Mouse (Mus musculus) embryonic stem cell, embryonic (primary cell): ENCODE results near the gene Dph6.
"Not testable (repeated sequence)": the region's sequence is repeated elsewhere in the genome, so short reads cannot be mapped to it uniquely, and the experiment has no call there.

Experiments
- CTCF ChIA-PET, 4 experiments: fragments of 300-600 bp in 2 of 4; fragments of 350-600 bp in 2 of 4; sonication (Branson Sonifier 250); formaldehyde crosslinking; loops; one replicate each; lab custom pipeline; 2022; ENCODE audit warnings: inconsistent platforms in 2 of 4; lab: Charles Lee
- POLR2A ChIA-PET, 4 experiments: fragments of 300-600 bp in 2 of 4; fragments of 350-600 bp in 2 of 4; sonication (Branson Sonifier 250); formaldehyde crosslinking; loops; one replicate each; lab custom pipeline; 2022; ENCODE audit warnings: antibody characterized with exemption in 4 of 4, inconsistent platforms in 1 of 4; lab: Charles Lee

Dph6 gene

GRCm38 (mm10) chr2:114654365-114655239, at the start of gene Dph6:
Gene Dph6, minus strand, starts transcription at chr2:114654964.
- POLR2A ChIA-PET = interaction anchor here (0.6 to 1.5 kb wide), 11 partner anchors 10 to 806 kb away, joined by 3 to 9 read pairs (median 3); partner anchors contain the start of genes Arhgap11a (in 1 of the 4) and Zfp770 (in 1 of the 4)

DNA sequence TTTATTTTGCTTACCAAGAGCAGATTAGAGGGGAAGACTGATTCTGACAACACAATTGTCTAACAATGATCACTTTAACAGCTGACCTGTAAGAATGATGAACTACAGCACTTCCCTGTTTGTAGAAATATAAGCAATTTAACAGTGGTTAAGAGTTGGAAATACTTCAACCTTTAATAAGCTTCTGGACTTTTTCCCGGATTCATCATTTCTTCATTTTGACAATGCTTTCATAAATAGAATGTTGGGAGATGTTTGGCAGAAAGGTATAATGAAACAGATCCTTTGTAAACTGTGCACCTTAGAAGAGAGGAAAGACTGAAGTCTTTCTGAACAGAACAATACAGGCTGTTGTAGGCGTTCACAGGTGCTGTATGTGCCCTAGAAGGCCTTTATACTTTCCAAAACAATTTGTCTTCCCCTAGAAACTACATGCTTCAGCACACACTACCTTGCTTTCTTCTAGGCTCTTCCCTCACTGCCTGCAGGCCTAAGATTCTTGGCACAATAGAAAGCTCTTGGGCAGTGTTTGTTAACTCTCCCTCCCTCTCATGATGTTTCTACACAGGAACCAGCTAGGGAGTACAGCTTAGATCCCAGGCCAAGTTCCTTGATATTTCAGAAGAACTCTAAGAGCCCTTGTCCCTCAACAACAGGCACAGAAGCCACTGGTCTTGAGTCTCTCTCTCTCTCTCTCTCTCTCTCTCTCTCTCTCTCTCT, 46.4 kb upstream of the Dph6 start:
- CTCF ChIA-PET = no interaction called here
- POLR2A ChIA-PET = interaction anchor here in 2 of 4 experiments (0.6 to 1.0 kb wide), 2 partner anchors 46 to 443 kb away, joined by 4 read pairs; no protein-coding TSS in a partner anchor

More at GRCm38 (mm10) chr2:114654365-114655239, at the start of gene Dph6:
- CTCF ChIA-PET = no interaction called here

GRCm38 (mm10) chr2:114691607-114692006, 36.8 kb upstream of the Dph6 start:
- POLR2A ChIA-PET = no interaction called here
- CTCF ChIA-PET = no interaction called here

DNA sequence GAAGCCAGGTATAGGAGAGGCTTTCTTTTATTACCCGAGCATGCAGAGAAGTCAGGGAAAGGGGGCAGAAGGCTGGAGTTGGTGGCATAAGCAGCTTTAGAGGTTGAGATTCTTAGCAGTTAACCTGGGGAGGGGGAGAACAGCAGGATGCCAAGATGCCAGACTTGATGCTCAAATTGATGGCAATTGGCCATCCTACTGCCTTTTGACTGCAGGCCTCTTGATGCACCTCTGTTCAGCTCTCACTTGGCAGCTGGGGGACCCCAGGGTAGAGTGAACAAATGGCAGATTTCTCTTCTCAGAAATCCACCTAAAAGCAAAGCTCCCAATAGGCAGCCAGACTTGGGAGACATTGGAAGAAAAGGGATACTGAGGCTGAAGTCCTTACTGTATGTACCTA, 32.7 kb upstream of the Dph6 start:
- CTCF ChIA-PET = no interaction called here
- POLR2A ChIA-PET = interaction anchor here in 1 of 4 experiments (1.0 kb wide), 1 partner anchor 21 kb away, joined by 3 read pairs; no protein-coding TSS in a partner anchor

DNA sequence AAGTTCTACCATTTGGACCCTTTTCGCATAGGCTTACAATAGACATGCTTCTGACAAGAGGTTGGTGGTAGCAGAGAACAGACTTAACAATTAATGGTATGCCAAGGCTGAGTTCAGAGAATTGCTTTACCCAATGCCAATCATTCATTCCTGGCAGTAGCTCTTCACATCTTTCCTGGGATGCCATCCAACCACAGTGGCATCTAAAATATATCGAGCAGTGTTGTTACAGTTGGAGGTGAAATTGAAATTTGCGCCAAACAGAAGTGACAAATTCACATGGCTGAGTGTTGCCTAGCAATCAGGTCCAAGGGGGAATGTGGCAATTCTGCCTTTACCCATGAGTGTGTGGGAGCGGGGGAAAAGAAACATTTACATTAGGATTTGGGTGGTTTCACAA, 32.3 kb upstream of the Dph6 start:
- CTCF ChIA-PET = no interaction called here
- POLR2A ChIA-PET = interaction anchor here in 1 of 4 experiments (1.0 kb wide), 1 partner anchor 21 kb away, joined by 3 read pairs; no protein-coding TSS in a partner anchor

- ChIA-PET CTCF (no interaction called here), POLR2A (no interaction called here)
These were observed 19.1 kb upstream of the Dph6 start for GRCm38 (mm10) chr2:114673831-114674230.

DNA sequence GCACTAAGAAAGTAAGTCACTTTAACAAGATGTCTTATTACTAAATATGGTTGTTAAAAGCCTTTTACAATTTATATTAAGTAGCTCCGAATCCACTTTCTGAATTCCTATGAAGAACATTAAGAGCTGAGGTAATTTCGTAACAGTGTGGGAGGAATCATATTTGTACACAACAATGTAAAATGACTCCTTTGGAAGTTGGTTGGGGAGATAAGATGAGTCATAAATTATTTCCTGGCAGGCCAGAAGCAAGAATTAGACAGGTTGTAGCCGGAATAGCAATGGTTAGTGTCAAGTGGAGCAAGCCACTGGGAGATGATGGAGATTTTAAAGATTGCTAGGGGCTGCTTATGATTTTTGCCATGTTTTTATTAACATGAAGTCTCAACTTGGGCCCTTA, 16.2 kb upstream of the Dph6 start:
- ChIA-PET CTCF (no interaction called here), POLR2A (no interaction called here)

DNA sequence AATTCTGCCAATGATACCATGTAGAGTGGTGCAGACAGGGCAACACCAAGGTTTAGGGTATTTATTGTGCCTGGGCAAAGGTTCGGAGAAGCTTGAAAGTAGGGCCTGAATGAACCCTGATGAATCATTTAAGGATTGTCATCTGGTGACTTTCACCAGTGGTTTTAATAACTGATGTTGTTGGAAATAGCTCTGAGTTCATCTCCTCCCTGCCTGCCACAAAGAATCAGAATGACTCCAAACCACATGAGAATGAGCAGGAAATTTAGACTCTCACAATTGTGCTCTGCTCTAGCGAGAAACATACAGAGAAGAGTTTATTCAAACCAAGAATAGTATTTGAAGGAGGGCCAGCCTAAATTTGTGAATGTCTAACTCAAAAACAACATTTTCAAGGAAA, 4.2 kb upstream of the Dph6 start:
- POLR2A ChIA-PET = no interaction called here
- CTCF ChIA-PET = no interaction called here

DNA sequence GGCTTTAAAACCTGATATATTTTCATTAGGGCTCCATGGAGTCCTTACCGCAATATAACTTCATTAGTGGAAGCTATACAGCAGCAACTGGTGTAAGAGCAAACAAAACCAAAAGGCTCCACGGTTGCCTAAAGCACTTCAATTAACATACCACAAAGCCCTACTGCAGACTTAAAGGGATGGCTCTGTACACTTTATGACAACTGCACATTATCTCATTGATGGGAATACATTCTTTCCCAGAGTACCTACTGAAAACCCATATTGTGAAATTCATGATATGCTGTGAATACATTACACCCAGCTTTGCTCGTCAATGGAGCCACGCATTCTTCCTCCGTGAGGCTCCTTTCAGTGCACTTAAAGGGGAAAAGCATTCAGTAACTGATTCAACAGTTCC, 8.5 kb downstream of the Dph6 start:
- CTCF ChIA-PET = no interaction called here
- POLR2A ChIA-PET = no interaction called here

DNA sequence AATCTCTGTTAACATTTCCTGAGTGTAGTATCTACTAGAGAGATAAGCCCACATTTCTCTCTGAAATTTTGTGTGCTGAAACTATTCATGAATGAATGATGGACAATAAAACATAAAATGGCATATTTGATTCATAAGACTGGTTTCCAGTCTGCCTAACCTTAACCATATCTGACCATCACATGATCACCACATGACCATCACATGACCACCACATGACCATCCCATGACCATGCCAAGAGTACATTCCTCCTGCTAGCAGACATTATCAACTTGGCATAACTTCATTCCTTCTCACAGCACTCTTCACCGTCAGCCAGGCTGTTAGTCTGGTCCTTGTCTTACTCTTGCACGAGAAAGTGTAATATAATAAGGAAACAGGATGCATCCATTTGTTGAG, 10.9 kb downstream of the Dph6 start:
- ChIA-PET POLR2A (no interaction called here), CTCF (no interaction called here)

GRCm38 (mm10) chr2:114624683-114625082, 30.1 kb downstream of the Dph6 start:
- CTCF ChIA-PET = no interaction called here
- POLR2A ChIA-PET = interaction anchor here in 1 of 4 experiments (0.6 kb wide), 1 partner anchor 398 kb away, joined by 3 read pairs; no protein-coding TSS in a partner anchor

- ChIA-PET CTCF (interaction anchor here in 1 of 4 experiments (0.7 kb wide), 1 partner anchor 95 kb away, joined by 3 read pairs; no protein-coding TSS in a partner anchor), POLR2A (no interaction called here)
These were observed 32.2 kb downstream of the Dph6 start for GRCm38 (mm10) chr2:114622550-114622939.

DNA sequence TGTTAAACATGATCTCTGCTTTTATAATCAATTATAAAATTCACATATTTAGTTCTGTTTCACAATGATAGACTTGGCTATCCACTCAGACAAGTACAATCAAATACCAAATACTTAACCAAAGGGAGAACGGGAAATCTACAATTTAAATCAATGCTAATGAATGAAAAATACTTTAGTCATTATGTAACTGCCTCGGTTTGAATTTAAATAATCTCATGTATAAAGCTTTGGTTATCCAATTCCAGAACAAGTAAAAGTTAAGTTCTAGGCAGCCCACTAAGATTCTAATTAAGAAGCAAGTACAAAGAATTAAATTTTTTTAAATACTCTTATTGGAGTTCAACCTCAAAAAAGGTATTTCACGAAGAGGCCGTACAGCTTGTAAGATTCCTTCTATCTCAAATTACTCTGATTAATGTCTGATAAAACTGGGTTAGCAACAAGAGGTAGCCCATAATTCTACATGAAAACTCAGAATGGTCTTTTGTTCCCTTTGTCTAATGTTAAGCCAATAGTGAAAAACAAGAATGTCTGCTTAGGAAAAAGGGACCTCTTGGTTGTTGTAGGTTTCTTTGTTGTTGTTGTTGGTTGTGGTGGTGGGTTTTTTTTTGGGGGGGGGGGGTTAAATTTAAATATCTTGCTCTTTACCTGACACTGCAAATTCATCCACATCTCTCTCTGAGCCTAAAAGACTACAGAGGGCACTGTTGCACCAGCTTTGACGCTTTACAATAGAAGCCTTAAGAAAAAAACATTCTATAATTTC, 32.8 kb downstream of the Dph6 start:
- ChIA-PET CTCF (interaction anchor here in 1 of 4 experiments (0.7 kb wide), 1 partner anchor 94 kb away, joined by 3 read pairs; no protein-coding TSS in a partner anchor), POLR2A (no interaction called here)

- ChIA-PET CTCF (no interaction called here), POLR2A (no interaction called here)
These were observed 43.2 kb downstream of the Dph6 start for GRCm38 (mm10) chr2:114611576-114611975.

DNA sequence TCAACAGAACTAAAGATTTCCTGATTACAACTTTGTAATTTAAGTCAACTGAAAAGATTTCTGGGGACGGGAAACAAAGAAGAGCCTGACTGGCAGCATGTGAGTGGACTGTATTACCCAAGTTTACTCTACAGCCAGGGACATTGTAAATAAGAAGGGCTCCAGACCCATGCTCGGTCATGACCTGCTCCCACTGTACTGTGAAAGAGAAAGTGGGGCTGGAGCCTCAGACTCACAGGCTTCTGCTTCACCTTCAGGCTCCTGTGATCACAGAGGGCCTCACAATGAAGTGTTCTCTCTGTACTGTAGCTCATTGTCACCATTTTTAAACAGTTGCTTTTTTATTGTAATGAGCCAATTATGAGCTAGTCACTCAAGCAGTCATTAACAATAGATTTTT, 44.7 kb downstream of the Dph6 start:
- CTCF ChIA-PET = no interaction called here
- POLR2A ChIA-PET = no interaction called here

DNA sequence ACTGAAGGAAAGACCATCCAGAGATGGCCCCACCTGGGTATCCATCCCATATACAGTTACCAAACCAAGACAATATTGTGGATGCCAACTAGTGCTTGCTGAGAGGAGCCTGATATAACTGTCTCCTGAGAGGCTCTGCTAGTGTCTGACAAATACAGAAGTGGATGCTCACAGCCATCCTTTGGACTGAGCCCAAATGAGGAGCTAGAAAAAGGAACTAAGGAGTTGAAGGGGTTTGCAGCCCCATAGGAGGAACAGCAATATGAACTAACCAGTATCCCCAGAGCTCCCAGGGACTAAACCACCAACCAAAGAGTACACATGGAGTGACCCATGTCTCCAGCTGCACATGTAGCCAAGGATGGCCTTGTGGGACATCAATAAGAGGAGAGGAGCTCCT, 49.6 kb downstream of the Dph6 start:
- CTCF ChIA-PET = not testable (repeated sequence)

DNA sequence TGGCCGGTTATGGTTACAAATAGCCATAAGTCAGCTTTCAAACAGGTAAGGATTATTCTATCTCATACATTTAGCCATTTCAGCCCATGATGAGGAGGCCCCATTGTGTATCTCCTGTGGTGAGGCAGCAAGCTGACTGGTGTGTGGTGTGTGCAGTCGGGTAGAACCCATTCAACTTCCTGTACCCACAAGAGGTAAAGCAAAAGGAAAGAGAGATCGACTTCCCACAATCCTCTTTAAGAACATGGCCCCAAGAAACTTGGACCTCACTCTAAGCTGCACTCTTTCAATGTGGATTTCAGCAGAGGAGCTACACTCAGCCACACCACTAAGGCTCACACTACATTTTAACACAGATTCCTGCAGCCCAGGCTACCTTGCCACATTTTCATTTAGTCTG, 53.6 kb downstream of the Dph6 start:
- CTCF ChIA-PET = no interaction called here
- POLR2A ChIA-PET = no interaction called here

More for the DNA sequence above, 49.6 kb downstream of the Dph6 start:
- POLR2A ChIA-PET = not testable (repeated sequence)

DNA sequence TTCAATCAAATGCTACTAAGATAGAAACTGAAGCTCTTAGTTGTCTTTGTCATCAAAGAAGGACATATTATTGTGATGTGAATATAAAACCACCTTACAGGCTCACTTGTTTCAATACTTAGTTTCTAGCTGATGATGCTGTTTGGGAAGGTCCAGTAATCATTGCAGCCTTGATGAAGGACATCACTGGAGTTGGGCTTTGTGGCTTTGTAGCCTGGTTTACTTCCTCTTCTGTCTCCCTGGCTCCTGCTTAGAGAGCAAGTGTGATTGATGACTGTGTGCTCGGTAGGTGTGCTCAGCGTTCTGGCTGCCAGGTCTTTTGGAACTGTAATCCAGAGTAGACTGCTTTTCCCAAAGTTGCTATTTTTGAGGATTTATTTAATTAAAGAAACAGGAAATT, 55.0 kb downstream of the Dph6 start:
- POLR2A ChIA-PET = no interaction called here
- CTCF ChIA-PET = interaction anchor here in 1 of 4 experiments (0.6 kb wide), 1 partner anchor 1774 kb away, joined by 3 read pairs; no protein-coding TSS in a partner anchor

GRCm38 (mm10) chr2:114593393-114593792, 61.4 kb downstream of the Dph6 start:
- CTCF ChIA-PET = no interaction called here
- POLR2A ChIA-PET = no interaction called here
